Mouse (Mus musculus) megakaryocyte, adult 5-6 weeks (primary cell): Measurements from ENCODE around the gene Myo1a. TPM values are rescaled to one million over a fixed set of nuclear protein-coding genes. Genes with fewer than 3 reads are reported as not detected.

ENCODE experiments used
- ATAC-seq: 2 replicates; pipeline ENCODE4 v1.8.0; 2016; ENCODE audit warnings: mild to moderate bottlenecking, inconsistent platforms; ENCODE audit not compliant: poor library complexity, severe bottlenecking
- total RNA-seq, 2 experiments: library from RNA; stranded (forward) in 1 of 2; stranded (reverse) in 1 of 2; fragments of 153-499, 151-499 nt in 1 of 2; fragments of 221-1000, 200-1000 nt in 1 of 2; gene quantifications; 2 replicates each; pipeline versions ENCODE4 v1.2.3 to v1.2.4; 2015 to 2017

Gene Myo1a
- total RNA-seq, 2 experiments from 2014 or later, result 0.16 TPM; not detected in 1

DNA sequence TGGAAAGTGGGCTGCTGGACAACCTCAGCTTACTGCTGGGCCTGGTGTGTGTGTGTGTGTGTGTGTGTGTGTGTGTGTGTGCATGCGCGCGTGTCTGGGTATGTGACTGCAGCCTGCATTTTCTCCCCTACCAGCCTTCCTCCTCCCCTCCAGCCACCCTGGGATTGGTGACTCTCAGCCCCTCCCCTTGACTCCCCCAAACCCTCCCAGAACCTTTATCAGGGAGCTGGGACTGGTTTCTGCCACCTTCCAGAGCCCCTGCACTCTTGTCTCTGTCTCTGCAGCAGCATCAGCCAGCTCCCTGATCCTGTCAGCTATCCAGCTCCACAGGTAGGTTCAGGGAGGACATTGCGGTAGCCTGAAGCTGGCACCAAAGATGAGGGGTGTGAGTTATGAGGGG lies 20.2 kb downstream of the Myo1a start:
- no peak for ATAC-seq

GRCm38 (mm10) chr10:127728437-127728836 lies 23.5 kb downstream of the Myo1a start:
- no peak for ATAC-seq

- ATAC-seq, result peak; percentile 22
These were observed 25.4 kb downstream of the Myo1a start for GRCm38 (mm10) chr10:127730285-127730932.

DNA sequence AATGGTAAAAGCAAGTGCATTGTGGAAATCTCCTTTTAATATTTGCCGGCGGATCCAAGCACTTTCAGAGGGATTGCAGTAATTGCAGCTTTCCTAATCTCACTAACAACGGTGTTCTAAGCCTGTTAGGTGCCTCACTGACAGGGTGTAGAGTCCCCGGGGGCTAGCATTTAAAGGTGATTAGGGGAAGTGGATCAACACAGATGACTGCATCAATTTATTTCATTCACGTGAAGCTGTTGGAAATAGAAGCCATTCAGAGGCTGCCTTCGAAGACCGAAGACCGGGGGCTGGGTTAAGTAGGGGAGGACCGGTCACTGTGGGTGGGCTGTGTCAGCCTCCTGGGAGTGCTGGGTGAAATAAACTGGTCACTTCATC lies 26.0 kb downstream of the Myo1a start:
- no peak for ATAC-seq

GRCm38 (mm10) chr10:127731397-127731796 lies 26.4 kb downstream of the Myo1a start:
- peak; percentile 67 for ATAC-seq

DNA sequence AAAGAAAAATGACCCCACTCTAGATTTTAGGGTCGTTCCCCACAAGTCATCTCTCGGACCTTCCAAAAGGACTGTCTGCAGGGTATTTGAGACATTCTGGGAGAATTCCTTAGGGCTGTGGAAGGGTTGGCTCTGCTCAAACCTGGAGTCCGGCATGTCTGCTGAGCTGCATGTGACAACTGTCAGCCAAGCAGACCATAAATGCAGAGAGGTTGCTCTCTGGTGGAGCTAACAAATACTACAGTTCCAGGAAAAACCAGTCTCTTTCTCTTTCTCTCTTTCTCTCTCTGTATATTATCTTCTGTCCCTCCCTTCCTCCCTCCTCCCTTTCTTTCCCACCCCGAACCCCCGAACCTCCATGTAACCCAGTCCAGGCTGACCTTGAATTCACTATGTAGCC lies 29.5 kb downstream of the Myo1a start:
- no peak for ATAC-seq

- ATAC-seq, result 0 out of 2 replicates have a peak, but pooled peaks have one; percentile 14
These were observed 31.3 kb downstream of the Myo1a start for GRCm38 (mm10) chr10:127736266-127736665.

- ATAC-seq, result peak; percentile 67
These were observed 31.9 kb downstream of the Myo1a start for GRCm38 (mm10) chr10:127736916-127737315.

DNA sequence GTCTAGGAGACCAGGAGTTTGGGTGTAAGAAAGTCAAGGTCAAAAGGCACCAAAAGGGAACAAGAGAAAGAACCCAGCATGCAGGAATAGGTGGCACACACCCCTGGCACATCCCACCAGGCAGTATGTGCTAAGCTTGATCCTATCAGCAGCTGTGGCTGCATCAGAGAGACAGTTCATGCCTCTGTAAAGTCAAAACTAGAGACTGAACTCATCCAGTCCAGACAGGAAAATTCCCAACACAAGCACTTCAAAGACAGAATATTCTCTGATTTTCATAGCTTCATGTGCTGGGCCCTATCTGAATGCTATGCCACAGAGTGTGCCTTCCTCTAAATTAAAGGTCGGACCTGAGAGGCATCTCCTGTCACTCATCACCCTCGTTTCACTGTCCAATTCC lies 32.6 kb downstream of the Myo1a start:
- peak; percentile 1; the same call in 1 of the 2 replicates for ATAC-seq

- ATAC-seq, result no peak
These were observed 33.3 kb downstream of the Myo1a start for GRCm38 (mm10) chr10:127738151-127738882.

DNA sequence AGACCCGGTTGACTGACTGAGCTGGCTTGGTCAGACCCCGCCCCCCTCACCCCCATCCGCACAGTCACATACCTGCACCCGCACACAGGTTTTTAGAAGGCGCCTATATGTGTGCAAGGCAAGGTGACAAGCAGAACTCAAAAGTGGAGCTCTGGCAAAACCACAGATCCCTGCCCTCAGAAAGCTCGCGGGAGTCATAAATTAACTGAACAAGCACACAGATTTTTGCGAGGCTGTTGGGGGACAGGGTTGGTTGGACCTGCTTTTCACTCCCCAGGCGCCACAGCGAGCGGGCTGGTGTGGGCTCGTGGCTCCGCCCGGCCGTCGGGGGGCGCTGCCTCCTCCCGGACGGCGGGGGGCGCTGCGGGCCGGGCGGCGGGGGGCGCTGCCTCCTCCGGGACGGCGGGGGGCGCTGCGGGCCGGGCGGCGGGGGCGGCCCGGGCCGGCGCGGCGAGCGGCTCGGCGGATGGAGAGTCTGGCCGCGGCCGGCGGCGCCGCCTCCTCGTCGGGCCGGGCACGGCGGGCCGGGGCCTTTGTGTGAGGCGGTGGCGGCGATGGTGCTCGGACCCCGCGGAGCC lies 34.2 kb downstream of the Myo1a start, which contains the start of gene Zbtb39:
Zbtb39 (plus strand) TSS at position 456 of the 578 bp plus-strand sequence.
- peak; percentile 60 for ATAC-seq

DNA sequence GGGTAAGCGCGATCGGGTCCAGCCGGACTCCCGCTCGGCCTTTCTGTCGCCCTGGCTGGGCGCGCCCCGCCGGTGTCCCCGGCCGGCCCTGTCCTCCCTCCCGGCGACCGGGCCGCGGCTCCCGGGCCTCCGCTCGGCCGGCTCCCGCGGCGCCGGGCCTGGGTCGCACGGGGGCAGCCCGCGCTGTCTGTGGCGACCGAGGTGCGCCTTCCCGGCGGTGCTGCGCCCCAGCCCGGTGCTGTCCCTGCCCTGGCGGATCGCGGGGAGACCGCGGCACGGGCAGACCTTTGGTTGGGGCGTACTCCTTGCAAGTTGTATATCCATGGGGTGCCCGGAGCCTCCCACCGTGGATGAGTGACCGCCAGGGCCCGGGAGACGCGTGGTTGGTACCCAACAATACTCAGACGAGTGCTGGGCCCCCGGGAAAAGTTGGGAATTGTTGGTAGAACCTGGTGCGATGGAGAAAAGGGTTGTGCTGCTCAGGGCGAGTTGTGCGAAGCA lies 34.7 kb downstream of the Myo1a start:
- ATAC-seq, result no peak

DNA sequence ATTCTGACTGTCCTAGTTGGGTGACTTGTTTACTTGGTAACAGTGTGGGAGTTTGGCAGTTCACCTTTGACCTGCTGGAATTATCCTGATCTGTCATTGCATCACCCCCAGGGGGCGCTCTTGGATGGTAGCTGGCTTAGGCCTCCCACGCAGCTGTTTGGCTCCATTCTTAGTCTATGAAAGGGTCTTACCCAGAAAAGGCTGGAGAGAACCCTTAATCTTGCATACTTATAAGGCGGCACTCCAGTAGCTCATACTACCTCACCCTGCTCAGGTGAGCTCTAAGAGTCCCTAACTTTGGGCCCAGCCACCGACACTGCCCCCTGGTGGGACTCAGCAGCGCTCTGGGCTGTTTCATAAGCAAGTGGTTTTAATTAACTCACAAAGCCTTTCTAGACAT lies 39.7 kb downstream of the Myo1a start:
- peak; percentile 62 for ATAC-seq

DNA sequence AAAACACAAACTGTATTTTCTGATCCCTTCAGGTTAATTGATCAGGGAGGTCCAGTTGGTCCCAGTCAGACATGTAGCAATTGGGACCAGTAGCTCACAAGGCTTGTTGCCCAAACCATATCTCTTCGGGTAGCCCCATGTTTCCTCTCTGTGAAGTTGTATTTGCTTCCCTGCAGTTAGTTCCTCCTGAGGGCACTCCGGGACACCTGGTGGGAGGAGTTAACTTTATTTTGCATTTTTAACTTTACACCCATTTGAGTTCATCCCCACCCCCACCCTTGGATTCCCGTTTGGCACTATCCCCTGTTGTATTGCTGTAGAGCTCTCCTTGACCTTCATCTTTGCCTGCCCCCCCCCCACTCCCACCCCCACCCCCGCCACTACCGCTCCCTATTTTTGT lies 40.9 kb downstream of the Myo1a start:
- no peak for ATAC-seq

- ATAC-seq, result no peak
These were observed 42.3 kb downstream of the Myo1a start for GRCm38 (mm10) chr10:127747254-127747653.

GRCm38 (mm10) chr10:127748847-127749612 lies 44.1 kb downstream of the Myo1a start:
- peak; percentile 41; the same call in 1 of the 2 replicates for ATAC-seq

GRCm38 (mm10) chr10:127750136-127750777 lies 45.3 kb downstream of the Myo1a start:
- ATAC-seq, result no peak

DNA sequence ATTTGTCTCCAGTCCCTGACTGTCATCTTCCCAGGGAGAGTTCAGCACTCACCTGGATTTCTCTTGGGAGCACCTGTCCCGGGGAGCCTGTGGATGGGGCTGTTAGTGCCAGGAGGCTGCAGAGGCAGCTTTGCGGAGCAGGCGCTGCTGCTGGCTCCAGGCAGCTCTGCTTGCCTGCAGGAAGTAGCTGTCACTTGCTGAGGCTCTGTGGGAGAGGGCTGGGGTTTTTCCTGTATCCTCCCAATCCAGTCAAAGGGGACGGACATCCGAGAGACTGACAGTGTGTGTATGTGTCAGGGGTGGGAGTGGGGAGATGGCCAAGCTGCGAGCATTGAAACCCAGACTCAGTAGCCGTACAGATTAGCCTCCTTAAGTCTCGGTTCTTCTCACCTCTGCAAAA lies 46.6 kb downstream of the Myo1a start, which contains the start of gene Gpr182:
Gpr182 (minus strand) TSS at position 185 of the 400 bp plus-strand sequence.
- no peak for ATAC-seq

GRCm38 (mm10) chr10:127754566-127755166 lies 49.7 kb downstream of the Myo1a start:
- no peak for ATAC-seq

GRCm38 (mm10) chr10:127755246-127755645 lies 50.3 kb downstream of the Myo1a start:
- ATAC-seq, result no peak
